Mouse (Mus musculus) heart, embryonic 15.5 days (tissue): Measurements from ENCODE around the gene Tgfbi. TPM values are rescaled to one million over a fixed set of nuclear protein-coding genes. Genes with fewer than 3 reads are reported as not detected.

Experiments used
- ATAC-seq: fragments of 200-750 bp; cut with Nextera tagmentation; replicated peaks from 2 replicates; pipeline ENCODE4 v1.8.0; 2017; ENCODE audit warnings: low read depth, moderate TSS enrichment; ENCODE audit not compliant: insufficient number of reproducible peaks, insufficient read depth, low FRiP score
- H3K27ac ChIP-seq: fragments of 300-500 bp; sonication (generic); 2 replicates; pipeline ENCODE4 v1.5.1; 2015; ENCODE audit warnings: mild to moderate bottlenecking, inconsistent platforms
- H3K27me3 ChIP-seq: fragments of 300-500 bp; sonication (generic); 2 replicates; pipeline ENCODE4 v1.6.1; 2015; ENCODE audit warnings: inconsistent platforms
- H3K36me3 ChIP-seq: fragments of 300-500 bp; sonication (generic); 2 replicates; pipeline ENCODE4 v1.6.1; 2015; ENCODE audit warnings: mild to moderate bottlenecking, inconsistent platforms
- H3K4me1 ChIP-seq: fragments of 300-500 bp; sonication (generic); replicated peaks from 2 replicates; pipeline ENCODE4 v1.6.1; 2015; ENCODE audit warnings: inconsistent platforms
- H3K4me2 ChIP-seq: fragments of 300-500 bp; sonication (generic); 2 replicates; pipeline ENCODE4 v1.6.1; 2015; ENCODE audit warnings: inconsistent platforms, mild to moderate bottlenecking, moderate library complexity
- H3K4me3 ChIP-seq: fragments of 300-500 bp; sonication (generic); 2 replicates; pipeline ENCODE4 v1.5.1; 2015; ENCODE audit warnings: mild to moderate bottlenecking, inconsistent platforms
- H3K9ac ChIP-seq: fragments of 300-500 bp; sonication (generic); 2 replicates; pipeline ENCODE4 v1.6.1; 2015; ENCODE audit warnings: mild to moderate bottlenecking, inconsistent platforms
- H3K9me3 ChIP-seq: fragments of 300-500 bp; sonication (generic); replicated peaks from 2 replicates; pipeline ENCODE4 v1.6.1; 2016; ENCODE audit warnings: inconsistent platforms
- WGBS: fragments of 180-500 bp; shearing (Covaris S2); methylation state at CpG from one replicate; pipeline ENCODE4 v1.1.7; 2015; ENCODE audit warnings: mixed read lengths; 5-methylcytosine and 5-hydroxymethylcytosine counted together
- polyA plus RNA-seq: library from polyadenylated mRNA; unstranded; fragments of >200 nt; fragmentation: Nextera tagmentation; extraction: Ambion mirVana; gene quantifications from 2 replicates; pipeline ENCODE4 v1.2.1, GENCODE M21; 2015

Gene Tgfbi
- polyA plus RNA-seq, 1 experiment from 2014 or later = 36.9 TPM

GRCm38 (mm10) chr13:56597831-56598612 lies 11.3 kb upstream of the Tgfbi start:
- no peak for ATAC-seq
- 39% methylated on average over 12 of the region's 12 CpGs for WGBS
- Histone ChIP-seq H3K9me3 (no peaks in the 10 kb centered on the region), H3K27me3 (no peaks in the 10 kb centered on the region), H3K4me2 (peak overlapping the region; percentile 24), H3K4me1 (peaks cover 81% of the 10 kb centered on the region), H3K9ac (no peak overlapping the region), H3K4me3 (no peak overlapping the region), H3K36me3 (no peaks in the 10 kb centered on the region), H3K27ac (0 out of 2 replicates have a peak overlapping the region, but pooled peaks have one; percentile 0)

GRCm38 (mm10) chr13:56599511-56599910 lies 9.8 kb upstream of the Tgfbi start:
- 92% methylated on average over 2 of the region's 2 CpGs for WGBS
- Histone ChIP-seq H3K4me2 (no peak overlapping the region), H3K27ac (no peak overlapping the region; the same call in 1 of the 2 replicates), H3K9ac (no peak overlapping the region), H3K4me1 (peaks cover 68% of the 10 kb centered on the region), H3K36me3 (no peaks in the 10 kb centered on the region), H3K27me3 (0 out of 2 replicates have a peak, but pooled peaks cover 3% of the 10 kb centered on the region), H3K9me3 (no peaks in the 10 kb centered on the region), H3K4me3 (no peak overlapping the region)
- ATAC-seq = no peak

- Histone ChIP-seq H3K4me1 (peaks cover 60% of the 10 kb centered on the region), H3K9me3 (no peaks in the 10 kb centered on the region), H3K9ac (no peak overlapping the region), H3K4me3 (no peak overlapping the region), H3K4me2 (no peak overlapping the region), H3K27me3 (peaks cover 6% of the 10 kb centered on the region; the same call in 1 of the 2 replicates), H3K36me3 (no peaks in the 10 kb centered on the region), H3K27ac (peak overlapping the region; percentile 77)
- peak; percentile 53 for ATAC-seq
- WGBS = 35% methylated on average over 10 of the region's 10 CpGs
Observed at GRCm38 (mm10) chr13:56600216-56600890, 9.0 kb upstream of the Tgfbi start.

- Histone ChIP-seq H3K27me3 (peaks cover 13% of the 10 kb centered on the region; the same call in 1 of the 2 replicates), H3K4me1 (peaks cover 51% of the 10 kb centered on the region), H3K9me3 (no peaks in the 10 kb centered on the region), H3K27ac (peak overlapping the region; percentile 77), H3K4me3 (no peak overlapping the region), H3K4me2 (no peak overlapping the region), H3K9ac (no peak overlapping the region), H3K36me3 (no peaks in the 10 kb centered on the region)
- WGBS = 26% methylated on average over 11 of the region's 11 CpGs
- ATAC-seq = peak; percentile 75
Observed at GRCm38 (mm10) chr13:56601199-56601598, 8.1 kb upstream of the Tgfbi start.

GRCm38 (mm10) chr13:56605503-56605902 lies 3.8 kb upstream of the Tgfbi start:
- peaks cover 43% of the 10 kb centered on the region for H3K4me1 ChIP-seq
- no peak overlapping the region for H3K27ac ChIP-seq
- no peak overlapping the region for H3K4me3 ChIP-seq
- H3K27me3 ChIP-seq = peaks cover 43% of the 10 kb centered on the region
- no peak overlapping the region for H3K4me2 ChIP-seq
- H3K36me3 ChIP-seq = no peaks in the 10 kb centered on the region
- H3K9me3 ChIP-seq = no peaks in the 10 kb centered on the region
- ATAC-seq = no peak
- no peak overlapping the region for H3K9ac ChIP-seq
- 81% methylated on average over 9 of the region's 9 CpGs for WGBS

- Histone ChIP-seq H3K9me3 (no peaks in the 10 kb centered on the region), H3K4me3 (no peak overlapping the region), H3K27ac (no peak overlapping the region), H3K9ac (no peak overlapping the region), H3K36me3 (no peaks in the 10 kb centered on the region), H3K4me2 (no peak overlapping the region), H3K4me1 (peaks cover 33% of the 10 kb centered on the region), H3K27me3 (peaks cover 51% of the 10 kb centered on the region)
- 69% methylated on average over 11 of the region's 11 CpGs for WGBS
- ATAC-seq = no peak
Observed at GRCm38 (mm10) chr13:56606724-56607123, 2.6 kb upstream of the Tgfbi start.

- Histone ChIP-seq H3K4me2 (no peak overlapping the region), H3K36me3 (no peaks in the 10 kb centered on the region), H3K9ac (no peak overlapping the region), H3K9me3 (no peaks in the 10 kb centered on the region), H3K27ac (no peak overlapping the region), H3K4me1 (peaks cover 36% of the 10 kb centered on the region), H3K27me3 (peaks cover 51% of the 10 kb centered on the region), H3K4me3 (no peak overlapping the region)
- ATAC-seq = no peak
- WGBS = 29% methylated on average over 7 of the region's 7 CpGs
Observed at GRCm38 (mm10) chr13:56607225-56607624, 2.1 kb upstream of the Tgfbi start.

GRCm38 (mm10) chr13:56607846-56608245 lies 1.5 kb upstream of the Tgfbi start:
- Histone ChIP-seq H3K36me3 (no peaks in the 10 kb centered on the region), H3K27me3 (peaks cover 51% of the 10 kb centered on the region), H3K27ac (no peak overlapping the region), H3K4me1 (peaks cover 37% of the 10 kb centered on the region), H3K9ac (no peak overlapping the region), H3K9me3 (no peaks in the 10 kb centered on the region), H3K4me3 (no peak overlapping the region), H3K4me2 (no peak overlapping the region)
- 67% methylated on average over 4 of the region's 4 CpGs for WGBS
- no peak for ATAC-seq

GRCm38 (mm10) chr13:56611129-56611528 lies 1.8 kb downstream of the Tgfbi start:
- Histone ChIP-seq H3K4me1 (peaks cover 59% of the 10 kb centered on the region), H3K36me3 (no peaks in the 10 kb centered on the region), H3K4me2 (peak overlapping the region; percentile 93), H3K4me3 (no peak overlapping the region), H3K9ac (no peak overlapping the region), H3K9me3 (no peaks in the 10 kb centered on the region), H3K27me3 (peaks cover 38% of the 10 kb centered on the region), H3K27ac (no peak overlapping the region)
- ATAC-seq = no peak
- WGBS = 58% methylated on average over 4 of the region's 4 CpGs

GRCm38 (mm10) chr13:56611741-56612140 lies 2.4 kb downstream of the Tgfbi start:
- no peak overlapping the region for H3K4me3 ChIP-seq
- no peak for ATAC-seq
- H3K27me3 ChIP-seq = peaks cover 34% of the 10 kb centered on the region
- H3K27ac ChIP-seq = 0 out of 2 replicates have a peak overlapping the region, but pooled peaks have one; percentile 3
- 50% methylated on average over 3 of the region's 3 CpGs for WGBS
- no peak overlapping the region for H3K9ac ChIP-seq
- H3K4me2 ChIP-seq = peak overlapping the region; percentile 12; the same call in 1 of the 2 replicates
- no peaks in the 10 kb centered on the region for H3K36me3 ChIP-seq
- peaks cover 60% of the 10 kb centered on the region for H3K4me1 ChIP-seq
- no peaks in the 10 kb centered on the region for H3K9me3 ChIP-seq

- peaks cover 59% of the 10 kb centered on the region for H3K4me1 ChIP-seq
- H3K9me3 ChIP-seq = no peaks in the 10 kb centered on the region
- ATAC-seq = no peak
- H3K27me3 ChIP-seq = peaks cover 29% of the 10 kb centered on the region
- no peak overlapping the region for H3K9ac ChIP-seq
- WGBS = 21% methylated on average over 10 of the region's 10 CpGs
- peak overlapping the region; percentile 12 for H3K4me2 ChIP-seq
- H3K4me3 ChIP-seq = no peak overlapping the region
- no peaks in the 10 kb centered on the region for H3K36me3 ChIP-seq
- 0 out of 2 replicates have a peak overlapping the region, but pooled peaks have one; percentile 3 for H3K27ac ChIP-seq
Observed at GRCm38 (mm10) chr13:56612331-56612730, 3.0 kb downstream of the Tgfbi start.
